Mouse (Mus musculus) CH12F3 (cell line): ENCODE results near the gene Ckap4.
"Not testable (repeated sequence)": the region's sequence is repeated elsewhere in the genome, so short reads cannot be mapped to it uniquely, and the experiment has no call there.

Source experiments
- in situ Hi-C: fragments of 300-500 bp; cut with MboI; formaldehyde crosslinking; loops from 2 replicates; pipeline ENCODE4 v1.14.3; 2020; ENCODE audit warnings: low sequenced_read_pairs

Gene Ckap4

GRCm38 (mm10) chr10:84512766-84513165, 21.1 kb downstream of the Ckap4 start:
- in situ Hi-C loops: no loop called here

GRCm38 (mm10) chr10:84508603-84509002, 25.3 kb downstream of the Ckap4 start:
- in situ Hi-C loops: no loop called here

- in situ Hi-C loops: no loop called here
These were observed 35.0 kb downstream of the Ckap4 start for GRCm38 (mm10) chr10:84498867-84499266.

GRCm38 (mm10) chr10:84496805-84497204, 37.1 kb downstream of the Ckap4 start:
- in situ Hi-C loops: no loop called here

GRCm38 (mm10) chr10:84494432-84494831, 39.4 kb downstream of the Ckap4 start:
- in situ Hi-C loops: no loop called here

- in situ Hi-C loops: no loop called here
These were observed 43.7 kb downstream of the Ckap4 start for GRCm38 (mm10) chr10:84490115-84490514.

- in situ Hi-C loops: no loop called here
These were observed 45.5 kb downstream of the Ckap4 start for GRCm38 (mm10) chr10:84488315-84488714.

GRCm38 (mm10) chr10:84484661-84485060, 49.2 kb downstream of the Ckap4 start:
- in situ Hi-C loops: no loop called here

- in situ Hi-C loops: no loop called here
These were observed 50.3 kb downstream of the Ckap4 start for GRCm38 (mm10) chr10:84483553-84483952.

GRCm38 (mm10) chr10:84483069-84483468, 50.8 kb downstream of the Ckap4 start:
- in situ Hi-C loops: no loop called here

GRCm38 (mm10) chr10:84482418-84482817, 51.4 kb downstream of the Ckap4 start:
- in situ Hi-C loops: not testable (repeated sequence)

- in situ Hi-C loops: no loop called here
These were observed 52.6 kb downstream of the Ckap4 start for GRCm38 (mm10) chr10:84481327-84481671.

GRCm38 (mm10) chr10:84480667-84481326, 53.1 kb downstream of the Ckap4 start:
- in situ Hi-C loops: no loop called here

- in situ Hi-C loops: no loop called here
These were observed 53.7 kb downstream of the Ckap4 start for GRCm38 (mm10) chr10:84480146-84480545.

GRCm38 (mm10) chr10:84477613-84478076, 56.2 kb downstream of the Ckap4 start:
- in situ Hi-C loops: no loop called here

- in situ Hi-C loops: no loop called here
These were observed 56.7 kb downstream of the Ckap4 start for GRCm38 (mm10) chr10:84477045-84477612.
